Mouse (Mus musculus): ENCODE data around the gene Pfkfb1.

Gene Pfkfb1

GRCm38 (mm10) chrX:150588023-150588764 is at the start of gene Pfkfb1:
Gene Pfkfb1, plus strand, starts transcription at chrX:150588229.
- in situ Hi-C loops (cut with MboI, MseI) = loop anchor here (5.0 kb wide), 1 partner anchor 424 kb away; no protein-coding TSS in a partner anchor

GRCm38 (mm10) chrX:150540111-150540510 is 47.9 kb upstream of the Pfkfb1 start:
- in situ Hi-C loops (cut with MboI, MseI) = no loop called here

GRCm38 (mm10) chrX:150541684-150542083 is 46.3 kb upstream of the Pfkfb1 start:
- in situ Hi-C loops (cut with MboI, MseI) = no loop called here

GRCm38 (mm10) chrX:150547239-150547638 is 40.8 kb upstream of the Pfkfb1 start, which contains the start of gene Alas2:
Gene Alas2, plus strand, starts transcription at chrX:150547375.
- in situ Hi-C loops (cut with MboI, MseI) = no loop called here

GRCm38 (mm10) chrX:150549639-150550038 is 38.4 kb upstream of the Pfkfb1 start:
- in situ Hi-C loops (cut with MboI, MseI) = no loop called here

GRCm38 (mm10) chrX:150551986-150552385 is 36.0 kb upstream of the Pfkfb1 start:
- in situ Hi-C loops (cut with MboI, MseI) = no loop called here

GRCm38 (mm10) chrX:150554032-150554431 is 34.0 kb upstream of the Pfkfb1 start:
- in situ Hi-C loops (cut with MboI, MseI) = no loop called here

GRCm38 (mm10) chrX:150564644-150565357 is 23.2 kb upstream of the Pfkfb1 start:
- in situ Hi-C loops (cut with MboI, MseI) = no loop called here

- in situ Hi-C loops (cut with MboI, MseI) = no loop called here
Measured at GRCm38 (mm10) chrX:150581921-150582320, 6.1 kb upstream of the Pfkfb1 start.

GRCm38 (mm10) chrX:150585116-150585515 is 2.9 kb upstream of the Pfkfb1 start:
- in situ Hi-C loops (cut with MboI, MseI) = loop anchor here (5.0 kb wide), 1 partner anchor 427 kb away; no protein-coding TSS in a partner anchor

GRCm38 (mm10) chrX:150589696-150590095 is 1.7 kb downstream of the Pfkfb1 start, which contains the start of gene Apex2:
Gene Apex2, minus strand, starts transcription at chrX:150589868.
- in situ Hi-C loops (cut with MboI, MseI) = loop anchor here (5.0 kb wide), 1 partner anchor 423 kb away; no protein-coding TSS in a partner anchor

GRCm38 (mm10) chrX:150593266-150594035 is 5.4 kb downstream of the Pfkfb1 start:
- in situ Hi-C loops (cut with MboI, MseI) = no loop called here

GRCm38 (mm10) chrX:150594176-150594575 is 6.1 kb downstream of the Pfkfb1 start:
- in situ Hi-C loops (cut with MboI, MseI) = no loop called here

GRCm38 (mm10) chrX:150595016-150595760 is 7.2 kb downstream of the Pfkfb1 start:
- in situ Hi-C loops (cut with MboI, MseI) = no loop called here

- in situ Hi-C loops (cut with MboI, MseI) = no loop called here
Measured at GRCm38 (mm10) chrX:150598882-150599281, 10.9 kb downstream of the Pfkfb1 start.

- in situ Hi-C loops (cut with MboI, MseI) = no loop called here
Measured at GRCm38 (mm10) chrX:150636421-150636820, 48.4 kb downstream of the Pfkfb1 start.

GRCm38 (mm10) chrX:150656122-150656907 is 68.3 kb downstream of the Pfkfb1 start:
- in situ Hi-C loops (cut with MboI, MseI) = no loop called here

GRCm38 (mm10) chrX:150656908-150657796 is 69.1 kb downstream of the Pfkfb1 start, which contains the start of gene Tro:
Gene Tro, minus strand, starts transcription at chrX:150657583.
- in situ Hi-C loops (cut with MboI, MseI) = no loop called here

- in situ Hi-C loops (cut with MboI, MseI) = no loop called here
Measured at GRCm38 (mm10) chrX:150657797-150658118, 69.7 kb downstream of the Pfkfb1 start.

All from T-helper 2 cell (primary cell).